Mouse (Mus musculus) B cell, adult 62 days (primary cell): ENCODE results near the gene Timm22. TPM values are rescaled to one million over a fixed set of nuclear protein-coding genes. Genes with fewer than 3 reads are reported as not detected.

Experiments
- total RNA-seq: library from RNA; stranded (reverse); gene quantifications from 4 replicates; pipeline ENCODE4 v1.2.4, GENCODE M21; 2023

The Timm22 gene
- total RNA-seq, result 14.1 to 25.9 TPM (median 22.0 TPM) in 4 replicates

GRCm38 (mm10) chr11:76406702-76407583 is at the start of gene Timm22:
Timm22 (plus strand) TSS chr11:76406952.

GRCm38 (mm10) chr11:76398798-76399586 is 7.8 kb upstream of the Timm22 start, which contains the start of gene Nxn:
Nxn (minus strand) TSS chr11:76399140.

Other genes with a start within 250 kb of the Timm22 start
- gene Vps53, start 227.3 kb upstream of the Timm22 start, total RNA-seq, result 44.3 to 48.5 TPM (median 47.6 TPM) in 4 replicates
- gene Fam57a, start 227.3 kb upstream of the Timm22 start, total RNA-seq, result 1.9 to 5.1 TPM (median 2.5 TPM) in 4 replicates
- 2.6 TPM in 1 of 4 replicates, not detected in the others for gene Dbil5, start 189.3 kb upstream of the Timm22 start, total RNA-seq
- 6.2 to 9.9 TPM (median 7.1 TPM) in 4 replicates for gene Gemin4, start 189.3 kb upstream of the Timm22 start, total RNA-seq
- 12.4 to 14.3 TPM (median 13.8 TPM) in 4 replicates for gene Mrm3, start 163.2 kb upstream of the Timm22 start, total RNA-seq
- 25.7 to 33.2 TPM (median 29.8 TPM) in 4 replicates for gene Glod4, start 163.2 kb upstream of the Timm22 start, total RNA-seq
- 4.0 to 5.4 TPM (median 5.0 TPM) in 4 replicates for gene Nxn, start 7.8 kb upstream of the Timm22 start, total RNA-seq
- gene Abr, start 215.4 kb downstream of the Timm22 start, total RNA-seq, result 23.6 to 30.3 TPM (median 27.0 TPM) in 4 replicates